Mouse (Mus musculus) MEL (cell line): Measurements from ENCODE around the gene Nampt. TPM values are rescaled to one million over a fixed set of nuclear protein-coding genes. Genes with fewer than 3 reads are reported as not detected.

Experiments
- DNase-seq: peaks from one replicate; pipeline ENCODE4 v3.0.0; 2011; ENCODE audit warnings: low read depth, low spot score
- H3K27ac ChIP-seq: 2 replicates; pipeline ENCODE4 v1.5.1; 2012; ENCODE audit warnings: low read depth, mild to moderate bottlenecking, control low read depth, low read length, moderate library complexity; ENCODE audit not compliant: control insufficient read depth
- H3K27me3 ChIP-seq, 2 experiments: fragments of 150-350 bp in 1 of 2; sonication (generic) in 1 of 2; 2 replicates each; pipeline ENCODE4 v1.6.1; 2012; ENCODE audit warnings: low read length in 2 of 2, mild to moderate bottlenecking in 2 of 2, improper control_type of control experiment in 1 of 2, moderate library complexity in 1 of 2; ENCODE audit not compliant: insufficient read depth in 2 of 2, control insufficient read depth in 1 of 2
- H3K36me3 ChIP-seq, 2 experiments: 2 replicates each; pipeline ENCODE4 v1.6.1; 2012 to 2014; ENCODE audit warnings: low read length in 2 of 2, improper control_type of control experiment in 1 of 2, inconsistent platforms in 1 of 2, mild to moderate bottlenecking in 1 of 2; ENCODE audit not compliant: insufficient read depth in 2 of 2, control insufficient read depth in 1 of 2
- H3K4me1 ChIP-seq, 2 experiments: fragments of 150-350 bp in 1 of 2; sonication (generic) in 1 of 2; 2 replicates each; pipeline ENCODE4 v1.6.1; 2012; ENCODE audit warnings: low read length in 2 of 2, improper control_type of control experiment in 1 of 2, mild to moderate bottlenecking in 1 of 2; ENCODE audit not compliant: insufficient read depth in 2 of 2, control insufficient read depth in 1 of 2
- H3K4me3 ChIP-seq, 2 experiments: fragments of 150-350 bp in 1 of 2; sonication (generic) in 1 of 2; 2 replicates each; pipeline ENCODE4 v1.5.1; 2012; ENCODE audit warnings: low read depth in 2 of 2, low read length in 2 of 2, mild to moderate bottlenecking in 2 of 2, moderate library complexity in 2 of 2, control low read depth in 1 of 2, improper control_type of control experiment in 1 of 2; ENCODE audit not compliant: control insufficient read depth in 1 of 2, insufficient read depth in 1 of 2
- H3K79me2 ChIP-seq: 2 replicates; pipeline ENCODE4 v1.6.1; 2012; ENCODE audit warnings: mild to moderate bottlenecking, low read length, moderate library complexity; ENCODE audit not compliant: control insufficient read depth, poor library complexity, insufficient read depth
- H3K9ac ChIP-seq: 2 replicates; pipeline ENCODE4 v1.6.1; 2012; ENCODE audit warnings: low read depth, mild to moderate bottlenecking, control low read depth, low read length, moderate library complexity; ENCODE audit not compliant: control insufficient read depth, poor library complexity, severe bottlenecking
- H3K9me3 ChIP-seq: fragments of 150-350 bp; sonication (generic); replicated peaks from 2 replicates; pipeline ENCODE4 v1.6.1; 2012; ENCODE audit warnings: mild to moderate bottlenecking, low read length, improper control_type of control experiment, moderate library complexity; ENCODE audit not compliant: insufficient read depth
- BHLHE40 ChIP-seq: IDR thresholded peaks from 2 replicates; pipeline ENCODE4 v1.6.1; 2012; ENCODE audit warnings: low read depth, mild to moderate bottlenecking, inconsistent platforms, low read length, improper control_type of control experiment, borderline replicate concordance
- CHD2 ChIP-seq: IDR thresholded peaks from 2 replicates; pipeline ENCODE4 v1.6.1; 2011; ENCODE audit warnings: low read length, improper control_type of control experiment
- ELF1 ChIP-seq: IDR thresholded peaks from 2 replicates; pipeline ENCODE4 v1.6.1; 2014; ENCODE audit warnings: low read depth, mild to moderate bottlenecking, inconsistent platforms, low read length, improper control_type of control experiment, moderate library complexity
- EP300 ChIP-seq, 2 experiments: IDR thresholded peaks; 2 replicates each; pipeline ENCODE4 v1.6.1; 2011; ENCODE audit warnings: improper control_type of control experiment in 2 of 2, low read length in 2 of 2, low read depth in 1 of 2, mild to moderate bottlenecking in 1 of 2
- ETS1 ChIP-seq: IDR thresholded peaks from 2 replicates; pipeline ENCODE4 v1.6.1; 2012; ENCODE audit warnings: low read depth, mild to moderate bottlenecking, inconsistent platforms, low read length, improper control_type of control experiment, moderate library complexity
- GABPA ChIP-seq: IDR thresholded peaks from 2 replicates; pipeline ENCODE4 v1.6.1; 2012; ENCODE audit warnings: low read depth, mild to moderate bottlenecking, inconsistent platforms, low read length, improper control_type of control experiment, moderate library complexity
- GATA1 ChIP-seq: IDR thresholded peaks from 2 replicates; pipeline ENCODE4 v1.6.1; 2011; ENCODE audit warnings: low read depth, low read length, improper control_type of control experiment
- KAT2A ChIP-seq: conservative IDR thresholded peaks from 2 replicates; pipeline ENCODE4 v1.6.1; 2012; ENCODE audit warnings: low read depth, low read length, improper control_type of control experiment, inconsistent platforms
- MAX ChIP-seq: IDR thresholded peaks from 2 replicates; pipeline ENCODE4 v1.6.1; 2011; ENCODE audit warnings: low read length, improper control_type of control experiment
- MXI1 ChIP-seq: IDR thresholded peaks from 2 replicates; pipeline ENCODE4 v1.6.1; 2011; ENCODE audit warnings: mild to moderate bottlenecking, low read depth, low read length, improper control_type of control experiment
- MYB ChIP-seq: IDR thresholded peaks from 2 replicates; pipeline ENCODE4 v1.6.1; 2011; ENCODE audit warnings: mild to moderate bottlenecking, low read depth, low read length, improper control_type of control experiment
- POLR2AphosphoS2 ChIP-seq: IDR thresholded peaks from 2 replicates; pipeline ENCODE4 v1.6.1; 2011; ENCODE audit warnings: low read length, improper control_type of control experiment
- RCOR1 ChIP-seq: IDR thresholded peaks from 2 replicates; pipeline ENCODE4 v1.6.1; 2012; ENCODE audit warnings: low read depth, mild to moderate bottlenecking, inconsistent platforms, low read length, improper control_type of control experiment
- SIN3A ChIP-seq: IDR thresholded peaks from 2 replicates; pipeline ENCODE4 v1.6.1; 2012; ENCODE audit warnings: low read length, improper control_type of control experiment, inconsistent platforms
- SMC3 ChIP-seq: IDR thresholded peaks from 2 replicates; pipeline ENCODE4 v1.6.1; 2011; ENCODE audit warnings: low read depth, low read length, improper control_type of control experiment
- TAL1 ChIP-seq: IDR thresholded peaks from 2 replicates; pipeline ENCODE4 v1.6.1; 2012; ENCODE audit warnings: mild to moderate bottlenecking, inconsistent platforms, low read length, moderate library complexity, mixed read lengths
- TBP ChIP-seq: IDR thresholded peaks from 2 replicates; pipeline ENCODE4 v1.8.0; 2011; ENCODE audit warnings: low read depth, low read length, improper control_type of control experiment
- TCF12 ChIP-seq: IDR thresholded peaks from 2 replicates; pipeline ENCODE4 v1.6.1; 2014; ENCODE audit warnings: low read depth, mild to moderate bottlenecking, inconsistent platforms, low read length, improper control_type of control experiment, moderate library complexity
- UBTF ChIP-seq: IDR thresholded peaks from 2 replicates; pipeline ENCODE4 v1.6.1; 2012; ENCODE audit warnings: low read depth, mild to moderate bottlenecking, inconsistent platforms, low read length, improper control_type of control experiment, moderate library complexity, borderline replicate concordance; ENCODE audit not compliant: insufficient read depth
- USF1 ChIP-seq: IDR thresholded peaks from 2 replicates; pipeline ENCODE4 v1.6.1; 2014; ENCODE audit warnings: low read depth, mild to moderate bottlenecking, inconsistent platforms, low read length, improper control_type of control experiment, moderate library complexity
- USF2 ChIP-seq, 2 experiments: IDR thresholded peaks; 2 replicates each; pipeline ENCODE4 v1.6.1; 2011 to 2012; ENCODE audit warnings: improper control_type of control experiment in 2 of 2, low read length in 2 of 2, borderline replicate concordance in 1 of 2, inconsistent platforms in 1 of 2, low read depth in 1 of 2, mild to moderate bottlenecking in 1 of 2; ENCODE audit not compliant: insufficient read depth in 1 of 2
- ZC3H11A ChIP-seq: IDR thresholded peaks from 2 replicates; pipeline ENCODE4 v1.6.1; 2012; ENCODE audit warnings: low read depth, mild to moderate bottlenecking, inconsistent platforms, low read length, improper control_type of control experiment
- polyA plus RNA-seq, 2 experiments: library from polyadenylated mRNA; stranded (reverse) in 1 of 2; unstranded in 1 of 2; fragments of >175 nt in 1 of 2; fragments of >200 nt in 1 of 2; gene quantifications; 2 replicates each; pipeline versions ENCODE4 v1.2.1 to v1.2.4; 2012; ENCODE audit warnings: low replicate concordance in 2 of 2, low read depth in 1 of 2; ENCODE audit not compliant: insufficient read length in 2 of 2, insufficient read depth in 1 of 2, missing spikeins in 1 of 2
- total RNA-seq: library from RNA; depleted of rRNA; stranded (reverse); fragments of 300-350 nt; gene quantifications from 2 replicates; pipeline ENCODE4 v1.2.3, GENCODE M21; 2012

The Nampt gene
- total and polyA plus RNA-seq, 3 experiments = 23.0 to 74.6 (median 40.9) TPM

GRCm38 (mm10) chr12:32832076-32832475, 12.7 kb downstream of the Nampt start:
- no peak overlapping the region for H3K9ac ChIP-seq
- H3K9me3 ChIP-seq = no peaks in the 10 kb centered on the region
- peaks cover 0 to 13% of the 10 kb centered on the region in 2 experiments; a peak in 1 of 4 replicates for H3K36me3 ChIP-seq
- no peak overlapping the region for H3K4me3 ChIP-seq
- H3K4me1 ChIP-seq = peaks cover 0 to 2% of the 10 kb centered on the region in 2 experiments; a peak in 1 of 4 replicates
- H3K27me3 ChIP-seq = no peaks in the 10 kb centered on the region
- no peak for TF ChIP-seq EP300 (IDR thresholded peaks at IDR 0.05; ENCODE audit: low read depth in 1 of 2, low read length in 2 of 2)
- no peak for TF ChIP-seq CHD2
- TF ChIP-seq ZC3H11A = no peak
- no peak for TF ChIP-seq MYB
- TF ChIP-seq POLR2AphosphoS2 = no peak
- no peak for TF ChIP-seq MXI1
- no peak for TF ChIP-seq ELF1
- no peak for TF ChIP-seq UBTF
- H3K79me2 ChIP-seq = peaks cover 3% of the 10 kb centered on the region
- H3K27ac ChIP-seq = no peak overlapping the region
- DNase-seq = no peak

GRCm38 (mm10) chr12:32834781-32835180, 15.4 kb downstream of the Nampt start:
- H3K4me1 ChIP-seq = no peaks in the 10 kb centered on the region; a peak in 1 of 4 replicates
- TF ChIP-seq SMC3 (no peak), ELF1 (no peak), GATA1 (no peak), USF2 (IDR thresholded peaks at IDR 0.05; ENCODE audit: borderline replicate concordance in 1 of 2, insufficient read depth in 1 of 2, low read depth in 1 of 2, low read length in 2 of 2) (no peak), POLR2AphosphoS2 (no peak), TAL1 (no peak), RCOR1 (no peak), USF1 (no peak), GABPA (no peak), MAX (no peak), BHLHE40 (no peak), TBP (no peak), TCF12 (no peak), KAT2A (no peak), SIN3A (no peak), ETS1 (no peak)
- TF ChIP-seq, all 39 proteins: peak for 0
- Histone ChIP-seq H3K9ac (no peak overlapping the region), H3K27me3 (no peaks in the 10 kb centered on the region), H3K9me3 (no peaks in the 10 kb centered on the region), H3K4me3 (no peak overlapping the region), H3K79me2 (no peaks in the 10 kb centered on the region), H3K27ac (no peak overlapping the region), H3K36me3 (peaks cover 0 to 15% of the 10 kb centered on the region in 2 experiments; a peak in 2 of 4 replicates)
- no peak for DNase-seq
